Mouse (Mus musculus): Measurements from ENCODE around the gene Ap1s3. TPM values are rescaled to one million over a fixed set of nuclear protein-coding genes. Genes with fewer than 3 reads are reported as not detected.

Ap1s3 gene
- polyA plus RNA-seq, 1 experiment from 2014 or later, result not detected

DNA sequence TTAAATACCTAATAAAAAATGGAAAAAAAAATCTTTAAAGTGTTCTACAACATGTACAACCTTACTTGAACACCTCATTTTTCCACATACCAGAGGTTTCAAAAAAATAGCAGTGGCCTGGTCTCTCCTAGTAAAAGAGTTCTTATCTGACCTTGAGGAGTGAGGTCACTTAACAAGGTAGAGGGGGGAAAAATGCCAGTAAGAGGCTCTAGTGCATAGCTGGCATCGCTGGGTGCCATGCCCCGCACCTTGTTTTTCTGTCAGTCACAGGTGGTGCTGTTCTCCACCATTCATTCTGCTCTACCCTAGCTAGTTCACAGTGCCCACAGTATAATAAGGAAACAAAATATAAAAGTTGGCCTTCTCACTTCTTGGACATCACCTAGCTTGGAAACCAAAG, 16.8 kb downstream of the Ap1s3 start:
- no peak overlapping the region for H3K4me3 ChIP-seq (replicated peaks; ENCODE audit: low read depth, low read length)
- H3K27ac ChIP-seq (replicated peaks; ENCODE audit: low read depth, low read length), result no peak overlapping the region
- no peaks in the 10 kb centered on the region for H3K4me1 ChIP-seq (ENCODE audit: control insufficient read depth, insufficient read depth, low read length)
- 96% methylated on average over 2 of the region's 2 CpGs for WGBS
- no peak overlapping the region for H3K4me2 ChIP-seq (ENCODE audit: low read length)
- no peaks in the 10 kb centered on the region for H3K36me3 ChIP-seq (ENCODE audit: control insufficient read depth, insufficient read depth, low read length)
- H3K27me3 ChIP-seq (ENCODE audit: control insufficient read depth, insufficient read depth, low read length), result no peaks in the 10 kb centered on the region
- no peak for ATAC-seq (ENCODE audit: low FRiP score, low TSS enrichment)
- no peaks in the 10 kb centered on the region for H3K9me3 ChIP-seq (ENCODE audit: control insufficient read depth, low read length)
- no peak overlapping the region for H3K9ac ChIP-seq (replicated peaks; ENCODE audit: low read length)
- DNase-seq, result no peak

DNA sequence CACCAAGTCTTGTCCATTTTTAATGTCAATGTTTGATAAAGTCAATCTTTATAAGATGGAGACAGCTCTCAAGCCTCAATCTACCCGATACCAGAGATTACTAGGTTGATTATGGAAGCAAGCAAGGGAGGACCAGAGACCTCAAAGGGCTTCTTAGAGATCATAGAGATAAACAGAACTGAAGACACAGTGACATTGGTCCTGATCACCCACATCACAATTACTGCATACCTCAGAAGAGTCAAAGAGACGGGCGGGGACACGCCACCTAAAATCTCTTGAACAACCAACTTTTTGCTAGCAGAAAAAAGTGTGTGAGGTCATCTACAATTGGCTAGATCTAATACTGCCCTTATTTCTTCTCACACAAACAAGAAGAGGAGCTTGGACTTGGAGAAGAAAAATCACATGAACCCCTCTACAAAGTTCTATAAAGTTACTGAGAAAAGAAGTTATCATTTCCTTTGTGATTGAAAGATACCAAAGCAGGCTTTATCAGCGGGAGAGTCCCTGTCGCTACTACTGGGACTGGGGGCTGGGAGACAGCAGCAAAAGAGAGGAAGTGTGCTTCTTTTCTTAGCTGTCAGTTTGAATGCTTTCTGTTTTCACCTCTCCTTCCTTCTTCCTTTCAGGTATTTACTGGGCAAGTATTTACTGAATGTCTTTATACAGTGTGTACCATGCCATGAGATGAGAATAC, 28.2 kb downstream of the Ap1s3 start:
- no peak overlapping the region for H3K4me2 ChIP-seq (ENCODE audit: low read length)
- no peak for ATAC-seq (ENCODE audit: low FRiP score, low TSS enrichment)
- H3K27me3 ChIP-seq (ENCODE audit: control insufficient read depth, insufficient read depth, low read length), result no peaks in the 10 kb centered on the region
- H3K4me1 ChIP-seq (ENCODE audit: control insufficient read depth, insufficient read depth, low read length), result 0 out of 2 replicates have a peak, but pooled peaks cover 3% of the 10 kb centered on the region
- H3K4me3 ChIP-seq (replicated peaks; ENCODE audit: low read depth, low read length), result no peak overlapping the region
- H3K36me3 ChIP-seq (ENCODE audit: control insufficient read depth, insufficient read depth, low read length), result no peaks in the 10 kb centered on the region
- DNase-seq, result no peak
- H3K27ac ChIP-seq (replicated peaks; ENCODE audit: low read depth, low read length), result no peak overlapping the region
- H3K9me3 ChIP-seq (ENCODE audit: control insufficient read depth, low read length), result no peaks in the 10 kb centered on the region
- no peak overlapping the region for H3K9ac ChIP-seq (replicated peaks; ENCODE audit: low read length)
- 89% methylated on average over 6 of the region's 6 CpGs for WGBS

DNA sequence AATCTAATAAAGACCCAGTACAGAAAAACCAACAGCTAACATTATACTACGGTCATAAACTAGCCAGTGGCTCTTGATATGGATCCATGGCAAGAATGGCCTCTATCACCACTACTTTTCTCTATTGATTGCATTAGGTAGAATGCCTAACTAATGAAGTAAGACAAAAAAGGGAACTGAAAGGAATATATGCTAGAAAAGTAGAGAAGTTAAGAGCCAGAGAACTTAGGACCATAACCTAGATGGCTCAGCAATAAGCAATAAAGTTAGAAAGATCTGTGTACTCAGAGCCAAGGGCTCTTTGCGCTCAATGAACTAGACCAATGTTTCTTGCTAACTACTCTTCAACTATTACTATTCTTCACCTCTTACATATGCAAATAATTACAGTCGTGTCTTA, 29.1 kb downstream of the Ap1s3 start:
- H3K4me1 ChIP-seq (ENCODE audit: control insufficient read depth, insufficient read depth, low read length), result 0 out of 2 replicates have a peak, but pooled peaks cover 3% of the 10 kb centered on the region
- no peaks in the 10 kb centered on the region for H3K27me3 ChIP-seq (ENCODE audit: control insufficient read depth, insufficient read depth, low read length)
- no peak for ATAC-seq (ENCODE audit: low FRiP score, low TSS enrichment)
- H3K36me3 ChIP-seq (ENCODE audit: control insufficient read depth, insufficient read depth, low read length), result no peaks in the 10 kb centered on the region
- H3K4me3 ChIP-seq (replicated peaks; ENCODE audit: low read depth, low read length), result no peak overlapping the region
- H3K9ac ChIP-seq (replicated peaks; ENCODE audit: low read length), result no peak overlapping the region
- H3K9me3 ChIP-seq (ENCODE audit: control insufficient read depth, low read length), result no peaks in the 10 kb centered on the region
- WGBS, result 96% methylated on average over 3 of the region's 3 CpGs
- DNase-seq, result no peak
- H3K4me2 ChIP-seq (ENCODE audit: low read length), result no peak overlapping the region
- H3K27ac ChIP-seq (replicated peaks; ENCODE audit: low read depth, low read length), result no peak overlapping the region

DNA sequence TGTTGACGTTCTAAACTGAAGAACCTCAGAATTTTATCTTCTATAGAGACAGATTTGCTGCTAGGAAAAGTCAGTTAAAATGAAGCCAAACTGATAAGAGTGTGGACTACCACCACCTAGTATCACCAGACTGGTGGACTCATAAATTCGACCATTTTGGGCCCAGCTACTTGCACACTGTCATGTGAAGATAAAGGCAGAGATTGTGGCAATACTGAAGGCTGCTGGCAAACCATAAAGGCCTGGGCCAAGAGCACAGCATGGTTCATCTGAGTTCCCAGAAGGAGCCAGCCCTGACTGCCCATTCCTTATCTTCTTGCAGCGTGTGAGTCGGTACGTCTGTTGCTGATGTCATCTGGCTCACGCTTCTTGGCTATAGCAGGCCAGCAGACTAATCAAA, 30.4 kb downstream of the Ap1s3 start:
- H3K9me3 ChIP-seq (ENCODE audit: control insufficient read depth, low read length), result no peaks in the 10 kb centered on the region
- no peak overlapping the region for H3K27ac ChIP-seq (replicated peaks; ENCODE audit: low read depth, low read length)
- 90% methylated on average over 6 of the region's 6 CpGs for WGBS
- no peak overlapping the region for H3K9ac ChIP-seq (replicated peaks; ENCODE audit: low read length)
- no peaks in the 10 kb centered on the region for H3K27me3 ChIP-seq (ENCODE audit: control insufficient read depth, insufficient read depth, low read length)
- DNase-seq (no peak), ATAC-seq (ENCODE audit: low FRiP score, low TSS enrichment) (no peak)
- H3K4me1 ChIP-seq (ENCODE audit: control insufficient read depth, insufficient read depth, low read length), result 0 out of 2 replicates have a peak, but pooled peaks cover 3% of the 10 kb centered on the region
- H3K4me3 ChIP-seq (replicated peaks; ENCODE audit: low read depth, low read length), result no peak overlapping the region
- H3K4me2 ChIP-seq (ENCODE audit: low read length), result no peak overlapping the region
- no peaks in the 10 kb centered on the region for H3K36me3 ChIP-seq (ENCODE audit: control insufficient read depth, insufficient read depth, low read length)

DNA sequence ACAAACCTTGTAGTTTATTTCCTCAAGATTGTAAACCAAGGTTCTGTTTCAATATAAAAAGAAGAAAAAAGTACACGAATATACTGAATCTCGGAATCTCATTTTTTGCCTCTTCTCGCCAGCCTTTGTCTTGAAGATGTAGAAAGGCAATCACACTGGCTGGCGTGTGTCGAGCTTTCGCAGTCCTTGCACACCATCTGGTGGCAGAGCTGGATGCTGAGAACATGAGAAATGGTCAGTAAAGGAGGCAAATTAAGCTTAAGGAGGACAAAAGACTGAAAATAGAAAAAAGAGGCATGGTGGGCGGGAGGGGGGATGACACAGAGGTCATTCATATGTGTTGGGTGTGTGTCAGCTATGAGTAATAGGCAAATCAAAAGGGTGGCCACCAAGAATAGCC, 31.6 kb downstream of the Ap1s3 start:
- DNase-seq, result peak; percentile 92
- H3K9ac ChIP-seq (replicated peaks; ENCODE audit: low read length), result no peak overlapping the region
- WGBS, result 40% methylated on average over 7 of the region's 7 CpGs

DNA sequence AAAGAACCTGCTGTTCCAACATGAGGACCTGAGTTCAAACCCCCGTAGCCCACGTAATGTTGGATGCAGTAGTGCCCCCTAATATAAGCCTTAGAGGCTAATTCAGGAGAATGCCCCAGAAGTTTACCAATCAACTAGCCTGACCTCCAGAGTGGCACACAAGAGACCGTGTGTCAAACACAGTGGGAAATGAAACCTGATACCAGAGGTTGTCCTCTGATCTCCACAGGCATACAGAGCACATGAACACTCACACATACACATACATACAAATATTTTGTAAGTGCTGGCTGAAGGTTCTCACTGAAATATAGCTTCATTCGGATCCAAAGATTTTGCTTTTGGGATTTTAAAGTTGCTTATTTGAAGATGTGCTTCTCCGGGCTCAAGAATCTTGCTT, 32.1 kb downstream of the Ap1s3 start:
- no peak overlapping the region for H3K9ac ChIP-seq (replicated peaks; ENCODE audit: low read length)
- H3K27ac ChIP-seq (replicated peaks; ENCODE audit: low read depth, low read length), result no peak overlapping the region
- no peak for DNase-seq
- H3K27me3 ChIP-seq (ENCODE audit: control insufficient read depth, insufficient read depth, low read length), result no peaks in the 10 kb centered on the region
- H3K4me3 ChIP-seq (replicated peaks; ENCODE audit: low read depth, low read length), result no peak overlapping the region
- 69% methylated on average over 5 of the region's 5 CpGs for WGBS
- no peak overlapping the region; the same call in 1 of the 2 replicates for H3K4me2 ChIP-seq (ENCODE audit: low read length)
- no peaks in the 10 kb centered on the region for H3K36me3 ChIP-seq (ENCODE audit: control insufficient read depth, insufficient read depth, low read length)
- H3K9me3 ChIP-seq (ENCODE audit: control insufficient read depth, low read length), result no peaks in the 10 kb centered on the region
- H3K4me1 ChIP-seq (ENCODE audit: control insufficient read depth, insufficient read depth, low read length), result 0 out of 2 replicates have a peak, but pooled peaks cover 3% of the 10 kb centered on the region
- ATAC-seq (ENCODE audit: low FRiP score, low TSS enrichment), result peak; percentile 50; the same call in 1 of the 2 replicates

More for the DNA sequence above, 31.6 kb downstream of the Ap1s3 start:
- no peak overlapping the region; the same call in 1 of the 2 replicates for H3K4me2 ChIP-seq (ENCODE audit: low read length)
- no peaks in the 10 kb centered on the region for H3K27me3 ChIP-seq (ENCODE audit: control insufficient read depth, insufficient read depth, low read length)
- 0 out of 2 replicates have a peak, but pooled peaks cover 3% of the 10 kb centered on the region for H3K4me1 ChIP-seq (ENCODE audit: control insufficient read depth, insufficient read depth, low read length)
- peak; percentile 82 for ATAC-seq (ENCODE audit: low FRiP score, low TSS enrichment)
- no peaks in the 10 kb centered on the region for H3K36me3 ChIP-seq (ENCODE audit: control insufficient read depth, insufficient read depth, low read length)
- no peaks in the 10 kb centered on the region for H3K9me3 ChIP-seq (ENCODE audit: control insufficient read depth, low read length)
- no peak overlapping the region for H3K4me3 ChIP-seq (replicated peaks; ENCODE audit: low read depth, low read length)
- no peak overlapping the region for H3K27ac ChIP-seq (replicated peaks; ENCODE audit: low read depth, low read length)

DNA sequence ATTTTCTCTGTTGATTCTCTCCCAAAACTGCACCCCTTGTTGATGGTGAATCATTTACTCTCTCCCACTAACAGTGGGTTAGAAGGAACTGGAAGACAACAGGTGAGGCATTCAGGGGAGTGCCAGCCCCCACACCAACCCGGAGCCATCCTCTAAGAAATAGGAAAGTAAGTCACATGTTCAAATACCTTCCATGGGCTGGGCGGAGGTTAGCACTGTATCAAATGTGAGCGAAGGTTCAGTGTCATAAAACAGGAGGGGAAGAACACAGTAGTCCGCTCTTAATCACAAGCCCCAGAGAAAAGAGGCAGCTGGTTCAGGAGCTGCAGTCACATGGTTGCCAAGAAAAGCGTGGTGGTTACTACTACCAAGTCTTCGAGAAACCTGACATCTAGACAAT, 32.7 kb downstream of the Ap1s3 start:
- DNase-seq, result no peak
- H3K36me3 ChIP-seq (ENCODE audit: control insufficient read depth, insufficient read depth, low read length), result no peaks in the 10 kb centered on the region
- H3K27me3 ChIP-seq (ENCODE audit: control insufficient read depth, insufficient read depth, low read length), result no peaks in the 10 kb centered on the region
- no peak overlapping the region for H3K9ac ChIP-seq (replicated peaks; ENCODE audit: low read length)
- no peak overlapping the region for H3K27ac ChIP-seq (replicated peaks; ENCODE audit: low read depth, low read length)
- no peak overlapping the region for H3K4me3 ChIP-seq (replicated peaks; ENCODE audit: low read depth, low read length)
- H3K9me3 ChIP-seq (ENCODE audit: control insufficient read depth, low read length), result no peaks in the 10 kb centered on the region
- H3K4me2 ChIP-seq (ENCODE audit: low read length), result no peak overlapping the region
- no peak for ATAC-seq (ENCODE audit: low FRiP score, low TSS enrichment)
- 0 out of 2 replicates have a peak, but pooled peaks cover 3% of the 10 kb centered on the region for H3K4me1 ChIP-seq (ENCODE audit: control insufficient read depth, insufficient read depth, low read length)
- 96% methylated on average over 6 of the region's 6 CpGs for WGBS

DNA sequence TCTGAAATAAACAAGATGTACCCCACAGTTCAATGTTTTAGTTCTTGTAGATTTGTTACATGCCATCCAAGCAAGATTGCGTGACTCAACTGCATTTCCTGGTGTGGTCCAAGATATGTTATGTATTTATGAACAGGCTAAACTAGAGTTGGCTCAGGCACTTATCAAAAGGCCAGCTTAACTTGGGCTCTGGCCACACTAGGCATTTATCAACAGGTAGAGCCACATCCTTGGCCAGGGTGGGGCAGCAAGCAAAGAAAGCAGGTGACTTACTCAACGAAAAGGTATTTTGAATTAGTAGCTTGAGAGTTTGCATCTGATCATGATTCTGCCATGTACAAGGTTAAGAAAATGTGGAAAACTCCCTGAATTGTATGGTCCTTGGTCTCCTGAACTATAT, 34.0 kb downstream of the Ap1s3 start:
- ATAC-seq (ENCODE audit: low FRiP score, low TSS enrichment) (no peak), DNase-seq (no peak)
- no peak overlapping the region for H3K4me2 ChIP-seq (ENCODE audit: low read length)
- no peak overlapping the region for H3K27ac ChIP-seq (replicated peaks; ENCODE audit: low read depth, low read length)
- H3K4me1 ChIP-seq (ENCODE audit: control insufficient read depth, insufficient read depth, low read length), result 0 out of 2 replicates have a peak, but pooled peaks cover 3% of the 10 kb centered on the region
- H3K9ac ChIP-seq (replicated peaks; ENCODE audit: low read length), result no peak overlapping the region
- no peak overlapping the region for H3K4me3 ChIP-seq (replicated peaks; ENCODE audit: low read depth, low read length)
- H3K9me3 ChIP-seq (ENCODE audit: control insufficient read depth, low read length), result no peaks in the 10 kb centered on the region
- no peaks in the 10 kb centered on the region for H3K27me3 ChIP-seq (ENCODE audit: control insufficient read depth, insufficient read depth, low read length)
- WGBS, result 98% methylated on average over 2 of the region's 2 CpGs
- H3K36me3 ChIP-seq (ENCODE audit: control insufficient read depth, insufficient read depth, low read length), result no peaks in the 10 kb centered on the region

DNA sequence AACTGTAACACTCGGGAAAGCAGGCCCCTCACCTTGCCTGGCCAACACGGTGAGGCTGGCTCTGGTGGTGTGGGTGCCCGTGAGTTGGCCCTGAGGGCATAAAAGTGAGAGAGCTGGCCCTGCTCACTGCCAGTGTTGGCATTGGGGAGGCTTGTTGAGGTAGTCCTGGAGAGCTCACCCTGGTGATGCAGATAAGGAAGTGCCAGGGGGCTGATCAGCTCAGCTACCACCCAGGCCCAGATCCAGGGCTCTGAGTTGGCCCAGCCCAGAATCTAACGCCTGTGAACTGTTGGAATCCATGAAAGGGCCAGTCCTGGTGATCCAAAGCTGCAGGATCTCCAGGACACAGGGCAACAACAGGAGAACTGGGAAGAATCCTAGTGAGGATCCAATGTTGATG, 40.3 kb downstream of the Ap1s3 start:
- no peaks in the 10 kb centered on the region for H3K9me3 ChIP-seq (ENCODE audit: control insufficient read depth, low read length)
- H3K4me1 ChIP-seq (ENCODE audit: control insufficient read depth, insufficient read depth, low read length), result no peaks in the 10 kb centered on the region
- DNase-seq (no peak), ATAC-seq (ENCODE audit: low FRiP score, low TSS enrichment) (no peak)
- no peaks in the 10 kb centered on the region for H3K27me3 ChIP-seq (ENCODE audit: control insufficient read depth, insufficient read depth, low read length)
- no peak overlapping the region for H3K4me2 ChIP-seq (ENCODE audit: low read length)
- H3K4me3 ChIP-seq (replicated peaks; ENCODE audit: low read depth, low read length), result no peak overlapping the region
- no peaks in the 10 kb centered on the region for H3K36me3 ChIP-seq (ENCODE audit: control insufficient read depth, insufficient read depth, low read length)
- 96% methylated on average over 4 of the region's 4 CpGs for WGBS
- H3K9ac ChIP-seq (replicated peaks; ENCODE audit: low read length), result no peak overlapping the region
- H3K27ac ChIP-seq (replicated peaks; ENCODE audit: low read depth, low read length), result no peak overlapping the region
